Mouse (Mus musculus): ENCODE measurements around the gene Nodal. TPM values are rescaled to one million over a fixed set of nuclear protein-coding genes. Genes with fewer than 3 reads are reported as not detected.

Nodal gene
- total and polyA plus RNA-seq, 3 experiments = not detected

DNA sequence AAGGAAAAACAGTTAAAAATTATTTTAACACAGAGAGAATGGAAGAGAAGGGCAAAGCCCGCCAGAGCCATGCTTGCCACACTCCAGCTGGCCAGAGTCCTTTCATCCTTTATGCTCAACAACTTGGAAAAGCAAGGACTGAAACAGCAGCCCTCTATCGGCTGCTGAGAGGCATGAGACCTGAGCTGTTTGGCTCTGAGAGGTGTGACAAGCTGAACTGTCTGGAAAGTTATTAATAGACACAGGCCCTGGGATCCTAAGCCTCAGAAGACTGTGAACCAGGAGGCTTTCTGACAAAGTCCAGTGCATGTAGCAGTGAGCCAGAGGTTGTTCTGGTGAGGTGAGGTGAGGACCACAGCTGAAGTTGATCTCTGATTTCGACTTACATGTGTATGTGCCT, 55.9 kb downstream of the Nodal start:
- Histone ChIP-seq H3K9me3 (replicated peaks; ENCODE audit: insufficient read depth, low read length) (no peaks in the 10 kb centered on the region), H3K4me3 (ENCODE audit: control insufficient read depth in 1 of 2, insufficient read depth in 1 of 2, low read depth in 2 of 2, low read length in 2 of 2) (no peak overlapping the region), H3K36me3 (ENCODE audit: control insufficient read depth in 1 of 2, insufficient read depth in 2 of 2, low read length in 2 of 2) (peaks cover 0 to 11% of the 10 kb centered on the region in 2 experiments; a peak in 2 of 4 replicates), H3K9ac (ENCODE audit: control insufficient read depth, low read depth, low read length, poor library complexity, severe bottlenecking) (no peak overlapping the region), H3K79me2 (ENCODE audit: control insufficient read depth, insufficient read depth, low read length, poor library complexity) (peaks cover 7% of the 10 kb centered on the region), H3K4me1 (ENCODE audit: control insufficient read depth in 1 of 2, insufficient read depth in 2 of 2, low read length in 2 of 2) (peaks cover 0 to 15% of the 10 kb centered on the region in 2 experiments; a peak in 2 of 4 replicates), H3K27me3 (ENCODE audit: control insufficient read depth in 1 of 2, insufficient read depth in 2 of 2, low read length in 2 of 2) (no peaks in the 10 kb centered on the region), H3K27ac (ENCODE audit: control insufficient read depth, low read depth, low read length) (no peak overlapping the region)
- no peak for TF ChIP-seq ETS1 (IDR thresholded peaks at IDR 0.05; ENCODE audit: low read depth, low read length)
- TF ChIP-seq SIN3A (IDR thresholded peaks at IDR 0.05; ENCODE audit: low read length) = no peak
- no peak for TF ChIP-seq KAT2A (conservative IDR thresholded peaks at IDR 0.05; ENCODE audit: low read depth, low read length)
- TF ChIP-seq MAFK (IDR thresholded peaks at IDR 0.05; ENCODE audit: borderline replicate concordance, low read depth, low read length) = no peak
- TF ChIP-seq NELFE (IDR thresholded peaks at IDR 0.05; ENCODE audit: low read depth, low read length) = no peak
- no peak for TF ChIP-seq TBP (IDR thresholded peaks at IDR 0.05; ENCODE audit: low read depth, low read length)
- no peak for DNase-seq (ENCODE audit: low read depth, low spot score)

DNA sequence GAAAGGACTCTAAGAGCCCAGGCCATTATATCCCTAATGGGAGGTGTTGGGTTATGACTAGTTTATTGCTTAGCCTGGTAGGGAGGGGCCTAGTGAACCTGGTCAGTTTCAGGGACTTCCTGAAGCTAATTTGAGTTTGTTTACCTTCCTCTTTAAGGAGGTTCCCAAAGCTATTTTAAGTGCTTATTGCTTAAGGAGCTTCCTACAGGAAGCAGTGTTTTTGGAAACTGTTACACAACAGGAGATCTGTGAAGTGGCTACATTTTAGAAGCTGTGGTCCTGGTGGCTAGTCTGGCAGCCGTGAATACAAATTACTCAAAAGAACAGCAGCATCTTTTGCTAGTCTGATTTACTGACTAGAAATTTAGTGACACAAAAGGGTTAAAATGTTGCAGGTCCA, 56.6 kb downstream of the Nodal start:
- Histone ChIP-seq H3K27me3 (ENCODE audit: control insufficient read depth in 1 of 2, insufficient read depth in 2 of 2, low read length in 2 of 2) (no peaks in the 10 kb centered on the region), H3K4me1 (ENCODE audit: control insufficient read depth in 1 of 2, insufficient read depth in 2 of 2, low read length in 2 of 2) (peaks cover 0 to 12% of the 10 kb centered on the region in 2 experiments; a peak in 2 of 4 replicates), H3K9me3 (replicated peaks; ENCODE audit: insufficient read depth, low read length) (no peaks in the 10 kb centered on the region), H3K36me3 (ENCODE audit: control insufficient read depth in 1 of 2, insufficient read depth in 2 of 2, low read length in 2 of 2) (peaks cover 0 to 9% of the 10 kb centered on the region in 2 experiments; a peak in 2 of 4 replicates), H3K4me3 (ENCODE audit: control insufficient read depth in 1 of 2, insufficient read depth in 1 of 2, low read depth in 2 of 2, low read length in 2 of 2) (no peak overlapping the region), H3K79me2 (ENCODE audit: control insufficient read depth, insufficient read depth, low read length, poor library complexity) (peaks cover 7% of the 10 kb centered on the region), H3K27ac (ENCODE audit: control insufficient read depth, low read depth, low read length) (no peak overlapping the region), H3K9ac (ENCODE audit: control insufficient read depth, low read depth, low read length, poor library complexity, severe bottlenecking) (no peak overlapping the region)
- no peak for TF ChIP-seq RAD21 (IDR thresholded peaks at IDR 0.05; ENCODE audit: low read depth, low read length)
- no peak for TF ChIP-seq MAFK (IDR thresholded peaks at IDR 0.05; ENCODE audit: borderline replicate concordance, low read depth, low read length)
- TF ChIP-seq POLR2AphosphoS5 (IDR thresholded peaks at IDR 0.05; ENCODE audit: borderline replicate concordance, low read depth, low read length) = no peak
- TF ChIP-seq POLR2AphosphoS2 (IDR thresholded peaks at IDR 0.05; ENCODE audit: low read length) = no peak
- TF ChIP-seq MAX (IDR thresholded peaks at IDR 0.05; ENCODE audit: low read length) = no peak
- DNase-seq (ENCODE audit: low read depth, low spot score) = no peak

Other genes starting within 250 kb of the Nodal start
- gene Tbata, start 246.0 kb upstream of the Nodal start, total RNA-seq (2012; rRNA removed) = not detected in 2 replicates
- gene Tbata, start 246.0 kb upstream of the Nodal start, polyA plus RNA-seq (2012; ENCODE audit: insufficient read depth in 1 of 2, insufficient read length in 2 of 2, low read depth in 1 of 2, low replicate concordance in 2 of 2, missing spikeins in 1 of 2) = not detected
- not detected in 2 replicates for gene Adamts14, start 144.5 kb upstream of the Nodal start, total RNA-seq (2012; rRNA removed)
- gene Adamts14, start 144.5 kb upstream of the Nodal start, polyA plus RNA-seq (2012; ENCODE audit: insufficient read depth in 1 of 2, insufficient read length in 2 of 2, low read depth in 1 of 2, low replicate concordance in 2 of 2, missing spikeins in 1 of 2) = not detected
- not detected in 2 replicates for gene Prf1, start 120.1 kb upstream of the Nodal start, total RNA-seq (2012; rRNA removed)
- under 1 TPM in 1 of 2 experiments, not detected in 1; 0.04 TPM for gene Prf1, start 120.1 kb upstream of the Nodal start, polyA plus RNA-seq (2012; ENCODE audit: insufficient read depth in 1 of 2, insufficient read length in 2 of 2, low read depth in 1 of 2, low replicate concordance in 2 of 2, missing spikeins in 1 of 2)
- gene Pald1, start 34.4 kb upstream of the Nodal start, total RNA-seq (2012; rRNA removed) = 2.9 and 3.0 TPM in 2 replicates
- gene Pald1, start 34.4 kb upstream of the Nodal start, polyA plus RNA-seq (2012; ENCODE audit: insufficient read depth in 1 of 2, insufficient read length in 2 of 2, low read depth in 1 of 2, low replicate concordance in 2 of 2, missing spikeins in 1 of 2) = 1 to 10 TPM in 1 of 2 experiments, not detected in 1; 6.4 TPM
- 17.0 and 17.1 TPM in 2 replicates for gene Eif4ebp2, start 34.7 kb downstream of the Nodal start, total RNA-seq (2012; rRNA removed)
- 100 to 1,000 TPM in 1 of 2 experiments, 10 to 100 TPM in 1; 52.9 to 186 TPM for gene Eif4ebp2, start 34.7 kb downstream of the Nodal start, polyA plus RNA-seq (2012; ENCODE audit: insufficient read depth in 1 of 2, insufficient read length in 2 of 2, low read depth in 1 of 2, low replicate concordance in 2 of 2, missing spikeins in 1 of 2)
- gene Lrrc20, start 57.8 kb downstream of the Nodal start, total RNA-seq (2012; rRNA removed) = 7.3 and 7.6 TPM in 2 replicates
- gene Lrrc20, start 57.8 kb downstream of the Nodal start, polyA plus RNA-seq (2012; ENCODE audit: insufficient read depth in 1 of 2, insufficient read length in 2 of 2, low read depth in 1 of 2, low replicate concordance in 2 of 2, missing spikeins in 1 of 2) = 10 to 100 TPM in 1 of 2 experiments, not detected in 1; 14.7 TPM
- not detected in 2 replicates for gene Npffr1, start 177.5 kb downstream of the Nodal start, total RNA-seq (2012; rRNA removed)
- not detected for gene Npffr1, start 177.5 kb downstream of the Nodal start, polyA plus RNA-seq (2012; ENCODE audit: insufficient read depth in 1 of 2, insufficient read length in 2 of 2, low read depth in 1 of 2, low replicate concordance in 2 of 2, missing spikeins in 1 of 2)
- 201 and 211 TPM in 2 replicates for gene Ppa1, start 230.6 kb downstream of the Nodal start, total RNA-seq (2012; rRNA removed)
- 100 to 1,000 TPM in 1 of 2 experiments, not detected in 1; 197 TPM for gene Ppa1, start 230.6 kb downstream of the Nodal start, polyA plus RNA-seq (2012; ENCODE audit: insufficient read depth in 1 of 2, insufficient read length in 2 of 2, low read depth in 1 of 2, low replicate concordance in 2 of 2, missing spikeins in 1 of 2)

Data from MEL (cell line).